Mouse (Mus musculus) lung, postnatal 0 days (tissue): ENCODE measurements around the gene Negr1.

Experiments
- CTCF ChIP-seq: IDR thresholded peaks from 2 replicates; pipeline ENCODE4 v1.5.1; 2016; ENCODE audit warnings: antibody characterized with exemption, mild to moderate bottlenecking
- EP300 ChIP-seq: IDR thresholded peaks from 2 replicates; pipeline ENCODE4 v1.6.1; 2016; ENCODE audit warnings: antibody characterized with exemption, mild to moderate bottlenecking, control low read depth

GRCm38 (mm10) chr3:156809836-156810235, 248.2 kb downstream of the Negr1 start:
- TF ChIP-seq CTCF (no peak), EP300 (no peak)
